Mouse (Mus musculus): ENCODE data around the gene Arhgap32. TPM values are rescaled to one million over a fixed set of nuclear protein-coding genes. Genes with fewer than 3 reads are reported as not detected.

The Arhgap32 gene
- polyA plus RNA-seq, 2 experiments, result 0.21 to 0.34 TPM

DNA sequence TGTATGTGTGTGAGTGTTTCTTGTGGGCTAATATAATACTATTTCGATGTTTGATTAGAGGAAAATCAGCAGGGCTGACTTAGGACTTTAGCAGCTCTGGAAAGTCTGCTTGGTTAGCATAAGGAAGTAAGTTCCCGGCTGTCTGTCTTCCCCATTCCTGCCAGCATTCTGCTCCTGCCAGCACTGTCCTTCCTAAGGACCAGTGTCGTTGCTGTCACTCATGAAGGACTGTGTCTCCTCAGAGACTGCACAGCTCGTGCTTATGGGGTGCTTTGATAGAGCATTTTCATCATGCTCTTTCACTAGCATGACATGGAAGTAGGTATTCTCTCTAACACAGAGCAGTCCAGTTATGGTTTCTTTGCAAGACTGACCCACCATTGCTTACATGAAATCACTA lies 109.0 kb downstream of the Arhgap32 start:
- Histone ChIP-seq H3K27ac (no peak overlapping the region), H3K9ac (replicated peaks) (no peak overlapping the region), H3K27me3 (ENCODE audit: control insufficient read depth, insufficient read depth, low read length) (no peaks in the 10 kb centered on the region), H3K4me3 (ENCODE audit: insufficient read depth in 1 of 2, low read depth in 2 of 2, low read length in 2 of 2) (no peak overlapping the region), H3K4me2 (ENCODE audit: low read depth) (no peak overlapping the region), H3K4me1 (replicated peaks; ENCODE audit: control insufficient read depth in 2 of 2, insufficient read depth in 2 of 2, low read length in 1 of 2) (no peaks in the 10 kb centered on the region), H3K36me3 (replicated peaks; ENCODE audit: control insufficient read depth, insufficient read depth, low read depth) (no peaks in the 10 kb centered on the region), H3K9me3 (ENCODE audit: control insufficient read depth, low read length) (no peaks in the 10 kb centered on the region)
- 29% methylated on average over 4 of the region's 4 CpGs for WGBS (ENCODE audit: insufficient replicate concordance)
- no peak for DNase-seq (ENCODE audit: low read depth in 3 of 3, low spot score in 3 of 3)
- no peak for TF ChIP-seq CTCF (IDR thresholded peaks at IDR 0.05; ENCODE audit: low read depth)
- no peak for TF ChIP-seq EP300 (IDR thresholded peaks at IDR 0.05; ENCODE audit: low read depth)
- no peak for ATAC-seq (ENCODE audit: insufficient read depth)

DNA sequence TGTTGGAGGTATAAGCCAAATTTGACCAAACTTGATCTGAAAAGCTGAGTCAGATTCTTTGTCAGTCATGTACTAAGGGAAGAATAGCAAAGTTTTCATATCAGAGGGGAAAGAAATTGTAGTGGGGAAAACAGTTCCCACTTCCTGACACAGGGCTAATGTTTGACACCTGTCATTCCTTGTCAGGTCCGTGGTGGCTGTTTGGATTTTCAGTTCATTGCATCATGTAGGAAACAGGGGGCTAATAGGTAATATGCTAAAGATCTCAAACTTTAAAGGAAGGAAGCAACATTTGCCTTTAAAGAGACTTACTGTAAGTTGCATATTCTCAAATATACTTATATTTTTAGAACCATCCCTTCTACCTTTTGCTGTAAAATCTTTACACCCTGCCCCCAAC lies 109.6 kb downstream of the Arhgap32 start:
- no peaks in the 10 kb centered on the region for H3K9me3 ChIP-seq (ENCODE audit: control insufficient read depth, low read length)
- 24% methylated on average over 1 of the region's 1 CpGs for WGBS (ENCODE audit: insufficient replicate concordance)
- ATAC-seq (ENCODE audit: insufficient read depth) (no peak), DNase-seq (ENCODE audit: low read depth in 3 of 3, low spot score in 3 of 3) (no peak)
- no peaks in the 10 kb centered on the region for H3K4me1 ChIP-seq (replicated peaks; ENCODE audit: control insufficient read depth in 2 of 2, insufficient read depth in 2 of 2, low read length in 1 of 2)
- H3K27ac ChIP-seq, result no peak overlapping the region
- no peaks in the 10 kb centered on the region for H3K36me3 ChIP-seq (replicated peaks; ENCODE audit: control insufficient read depth, insufficient read depth, low read depth)
- H3K27me3 ChIP-seq (ENCODE audit: control insufficient read depth, insufficient read depth, low read length), result no peaks in the 10 kb centered on the region
- H3K4me2 ChIP-seq (ENCODE audit: low read depth), result no peak overlapping the region
- H3K9ac ChIP-seq (replicated peaks), result no peak overlapping the region
- TF ChIP-seq EP300 (IDR thresholded peaks at IDR 0.05; ENCODE audit: low read depth) (no peak), CTCF (IDR thresholded peaks at IDR 0.05; ENCODE audit: low read depth) (no peak)
- no peak overlapping the region for H3K4me3 ChIP-seq (ENCODE audit: insufficient read depth in 1 of 2, low read depth in 2 of 2, low read length in 2 of 2)

- Histone ChIP-seq H3K9me3 (ENCODE audit: control insufficient read depth, low read length) (no peaks in the 10 kb centered on the region), H3K9ac (replicated peaks) (no peak overlapping the region), H3K4me3 (ENCODE audit: insufficient read depth in 1 of 2, low read depth in 2 of 2, low read length in 2 of 2) (no peak overlapping the region), H3K27ac (no peak overlapping the region), H3K36me3 (replicated peaks; ENCODE audit: control insufficient read depth, insufficient read depth, low read depth) (no peaks in the 10 kb centered on the region), H3K4me1 (replicated peaks; ENCODE audit: control insufficient read depth in 2 of 2, insufficient read depth in 2 of 2, low read length in 1 of 2) (no peaks in the 10 kb centered on the region), H3K4me2 (ENCODE audit: low read depth) (no peak overlapping the region), H3K27me3 (ENCODE audit: control insufficient read depth, insufficient read depth, low read length) (no peaks in the 10 kb centered on the region)
- WGBS (ENCODE audit: insufficient replicate concordance), result 59% methylated on average over 2 of the region's 2 CpGs
- no peak for DNase-seq (ENCODE audit: low read depth in 3 of 3, low spot score in 3 of 3)
- no peak for ATAC-seq (ENCODE audit: insufficient read depth)
- TF ChIP-seq EP300 (IDR thresholded peaks at IDR 0.05; ENCODE audit: low read depth), result no peak
- TF ChIP-seq CTCF (IDR thresholded peaks at IDR 0.05; ENCODE audit: low read depth), result no peak
Observed at GRCm38 (mm10) chr9:32227034-32227433, 111.1 kb downstream of the Arhgap32 start.

- Histone ChIP-seq H3K4me3 (ENCODE audit: insufficient read depth in 1 of 2, low read depth in 2 of 2, low read length in 2 of 2) (no peak overlapping the region), H3K27ac (no peak overlapping the region), H3K4me1 (replicated peaks; ENCODE audit: control insufficient read depth in 2 of 2, insufficient read depth in 2 of 2, low read length in 1 of 2) (peaks cover 0 to 2% of the 10 kb centered on the region in 2 experiments; a peak in 2 of 4 replicates), H3K9me3 (ENCODE audit: control insufficient read depth, low read length) (no peaks in the 10 kb centered on the region), H3K4me2 (ENCODE audit: low read depth) (no peak overlapping the region), H3K9ac (replicated peaks) (no peak overlapping the region), H3K27me3 (ENCODE audit: control insufficient read depth, insufficient read depth, low read length) (no peaks in the 10 kb centered on the region), H3K36me3 (replicated peaks; ENCODE audit: control insufficient read depth, insufficient read depth, low read depth) (no peaks in the 10 kb centered on the region)
- no peak for DNase-seq (ENCODE audit: low read depth in 3 of 3, low spot score in 3 of 3)
- WGBS (ENCODE audit: insufficient replicate concordance), result 22% methylated on average over 4 of the region's 4 CpGs
- no peak for TF ChIP-seq CTCF (IDR thresholded peaks at IDR 0.05; ENCODE audit: low read depth)
- no peak for TF ChIP-seq EP300 (IDR thresholded peaks at IDR 0.05; ENCODE audit: low read depth)
- peak; percentile 53; the same call in 1 of the 2 replicates for ATAC-seq (ENCODE audit: insufficient read depth)
Observed at GRCm38 (mm10) chr9:32233593-32233992, 117.7 kb downstream of the Arhgap32 start.

DNA sequence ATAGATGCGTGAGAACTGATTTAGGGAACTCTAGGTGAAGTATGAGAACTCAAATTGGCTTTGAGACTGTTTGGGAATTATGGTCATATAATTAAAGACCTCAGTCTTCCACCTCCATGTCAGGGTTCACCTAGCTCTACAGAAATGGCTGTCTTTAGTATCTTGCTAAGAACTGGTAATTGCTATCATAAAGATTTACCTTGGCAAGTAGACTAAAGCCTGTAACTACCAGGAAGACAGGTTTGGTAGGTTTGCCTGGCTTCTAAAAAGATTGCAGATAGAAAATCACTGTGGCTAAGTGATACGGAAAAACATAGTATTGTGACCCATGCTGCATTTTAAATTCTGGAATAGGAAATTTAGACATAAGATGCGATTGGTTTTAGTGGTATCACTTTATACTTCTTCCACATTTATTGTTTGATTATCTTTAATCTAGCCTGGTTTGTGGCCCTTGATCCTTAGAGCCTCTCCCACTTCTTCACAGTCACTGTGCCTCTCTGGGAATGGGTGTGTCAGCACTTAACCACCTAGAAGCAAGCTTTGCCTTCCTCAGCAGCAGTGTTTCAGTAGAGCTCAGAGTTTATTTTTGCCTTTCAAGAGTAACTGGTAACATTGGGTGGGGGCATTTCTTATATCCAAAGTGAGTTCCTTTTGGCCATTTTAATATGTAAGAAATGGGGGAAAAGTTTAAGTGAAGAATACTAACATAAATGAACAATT lies 119.0 kb downstream of the Arhgap32 start:
- Histone ChIP-seq H3K9me3 (ENCODE audit: control insufficient read depth, low read length) (no peaks in the 10 kb centered on the region), H3K27me3 (ENCODE audit: control insufficient read depth, insufficient read depth, low read length) (no peaks in the 10 kb centered on the region), H3K4me2 (ENCODE audit: low read depth) (no peak overlapping the region), H3K36me3 (replicated peaks; ENCODE audit: control insufficient read depth, insufficient read depth, low read depth) (no peaks in the 10 kb centered on the region), H3K9ac (replicated peaks) (no peak overlapping the region), H3K4me1 (replicated peaks; ENCODE audit: control insufficient read depth in 2 of 2, insufficient read depth in 2 of 2, low read length in 1 of 2) (peaks cover 0 to 8% of the 10 kb centered on the region in 2 experiments; a peak in 2 of 4 replicates), H3K4me3 (ENCODE audit: insufficient read depth in 1 of 2, low read depth in 2 of 2, low read length in 2 of 2) (no peak overlapping the region), H3K27ac (no peak overlapping the region)
- no peak for TF ChIP-seq CTCF (IDR thresholded peaks at IDR 0.05; ENCODE audit: low read depth)
- no peak for TF ChIP-seq EP300 (IDR thresholded peaks at IDR 0.05; ENCODE audit: low read depth)
- DNase-seq (ENCODE audit: low read depth in 3 of 3, low spot score in 3 of 3), result no peak
- 78% methylated on average over 3 of the region's 3 CpGs for WGBS (ENCODE audit: insufficient replicate concordance)
- no peak for ATAC-seq (ENCODE audit: insufficient read depth)

All from liver, embryonic 14.5 days (tissue).